Mouse (Mus musculus): ENCODE data around the gene B230104I21Rik.

DNA sequence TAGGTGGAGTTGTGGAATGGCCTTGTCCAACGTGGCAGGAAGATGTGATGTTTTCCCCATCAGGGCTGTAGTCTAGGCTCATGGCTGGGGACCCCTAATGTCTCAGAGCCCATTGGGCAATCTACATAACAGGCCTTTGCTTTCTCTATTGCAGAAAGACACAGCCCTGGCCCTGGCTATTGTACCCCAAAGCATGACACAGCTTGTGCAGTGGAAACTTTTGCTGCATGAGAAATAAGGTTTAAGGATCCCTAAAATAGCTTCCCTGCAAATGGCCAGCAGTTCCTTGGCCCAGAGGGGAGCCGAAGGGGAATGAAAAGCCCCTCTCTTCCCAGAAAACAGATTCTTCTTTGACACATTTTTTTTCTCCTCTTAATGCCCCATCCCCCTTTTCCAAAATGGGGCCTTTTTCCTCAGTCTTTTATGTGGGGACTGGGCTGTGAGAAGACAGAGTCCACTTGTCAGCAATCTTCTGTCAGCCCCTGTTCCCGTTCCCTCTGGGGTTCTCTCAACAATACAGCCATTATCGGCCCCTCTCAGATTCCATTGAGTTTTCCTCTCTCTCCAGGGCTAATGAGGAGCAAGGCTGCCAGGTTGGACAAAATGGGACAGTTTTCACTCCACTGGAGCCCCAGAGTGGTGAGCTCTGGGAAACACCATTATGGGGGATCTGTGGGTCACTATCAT lies 22.8 kb upstream of the B230104I21Rik start:
- TF ChIP-seq CTCF (IDR thresholded peaks at IDR 0.05) (no peak), EP300 (IDR thresholded peaks at IDR 0.05) (no peak)
